Mouse (Mus musculus) hindbrain, embryonic 12.5 days (tissue): ENCODE measurements at regions not wholly inside any gene's neighbourhood (a gene's known extent, or its start where the extent isn't known, plus 50 kb on each side); places are given as distances from the start of the nearest gene placed in this dataset.
"Not testable (repeated sequence)": the region's sequence is repeated elsewhere in the genome, so short reads cannot be mapped to it uniquely, and the experiment has no call there.

Experiments
- ATAC-seq: fragments of 200-750 bp; cut with Nextera tagmentation; 2 replicates; pipeline ENCODE4 v1.8.0; 2017; ENCODE audit warnings: moderate TSS enrichment; ENCODE audit not compliant: low FRiP score
- H3K27ac ChIP-seq: fragments of 300-500 bp; sonication (generic); 2 replicates; pipeline ENCODE4 v1.5.1; 2016; ENCODE audit warnings: mild to moderate bottlenecking
- H3K27me3 ChIP-seq: fragments of 300-500 bp; sonication (generic); 2 replicates; pipeline ENCODE4 v1.6.1; 2016; ENCODE audit warnings: mild to moderate bottlenecking
- H3K36me3 ChIP-seq: fragments of 300-500 bp; sonication (generic); 2 replicates; pipeline ENCODE4 v1.6.1; 2016; ENCODE audit warnings: mild to moderate bottlenecking
- H3K4me1 ChIP-seq: fragments of 300-500 bp; sonication (generic); 2 replicates; pipeline ENCODE4 v1.6.1; 2016
- H3K4me2 ChIP-seq: fragments of 300-500 bp; sonication (generic); replicated peaks from 2 replicates; pipeline ENCODE4 v1.6.1; 2016; ENCODE audit warnings: mild to moderate bottlenecking
- H3K4me3 ChIP-seq: fragments of 300-500 bp; sonication (generic); 2 replicates; pipeline ENCODE4 v1.5.1; 2016; ENCODE audit warnings: mild to moderate bottlenecking
- H3K9ac ChIP-seq: fragments of 300-500 bp; sonication (generic); 2 replicates; pipeline ENCODE4 v1.6.1; 2016; ENCODE audit warnings: mild to moderate bottlenecking, moderate library complexity
- H3K9me3 ChIP-seq: fragments of 300-500 bp; sonication (generic); replicated peaks from 2 replicates; pipeline ENCODE4 v1.6.1; 2016; ENCODE audit warnings: mild to moderate bottlenecking
- WGBS: fragments of 180-500 bp; shearing (Covaris S2); methylation state at CpG from one replicate; pipeline ENCODE4 v1.1.7; 2016; 5-methylcytosine and 5-hydroxymethylcytosine counted together

- no peak for ATAC-seq
- H3K36me3 ChIP-seq, result no peaks in the 10 kb centered on the region
- WGBS, result 47% methylated on average over 10 of the region's 10 CpGs
- H3K4me3 ChIP-seq, result no peak overlapping the region
- no peak overlapping the region for H3K9ac ChIP-seq
- H3K27ac ChIP-seq, result no peak overlapping the region
- no peak overlapping the region for H3K4me2 ChIP-seq
- H3K9me3 ChIP-seq, result no peaks in the 10 kb centered on the region
- peaks cover 24% of the 10 kb centered on the region for H3K4me1 ChIP-seq
- H3K27me3 ChIP-seq, result no peaks in the 10 kb centered on the region
Measured at GRCm38 (mm10) chr12:79984025-79984790, 128.6 kb downstream of the Zfp36l1 start.

- ATAC-seq, result no peak
- Histone ChIP-seq H3K27ac (no peak overlapping the region), H3K36me3 (no peaks in the 10 kb centered on the region), H3K9me3 (no peaks in the 10 kb centered on the region), H3K4me1 (peaks cover 17% of the 10 kb centered on the region), H3K27me3 (no peaks in the 10 kb centered on the region), H3K9ac (no peak overlapping the region), H3K4me3 (no peak overlapping the region), H3K4me2 (no peak overlapping the region)
- WGBS, result 52% methylated on average over 6 of the region's 6 CpGs
Measured at GRCm38 (mm10) chr12:79983232-79983631, 129.6 kb downstream of the Zfp36l1 start.

GRCm38 (mm10) chr12:79982497-79982896, 130.3 kb downstream of the Zfp36l1 start:
- peaks cover 17% of the 10 kb centered on the region for H3K4me1 ChIP-seq
- H3K4me2 ChIP-seq, H3K9me3 ChIP-seq, ATAC-seq, H3K36me3 ChIP-seq, H3K4me3 ChIP-seq, H3K27ac ChIP-seq, H3K27me3 ChIP-seq, H3K9ac ChIP-seq: not testable (repeated sequence)
- 94% methylated on average over 1 of the region's 1 CpGs for WGBS

GRCm38 (mm10) chr12:79980711-79981110, 132.1 kb downstream of the Zfp36l1 start:
- no peaks in the 10 kb centered on the region for H3K9me3 ChIP-seq
- H3K36me3 ChIP-seq, result no peaks in the 10 kb centered on the region
- ATAC-seq, result no peak
- no peak overlapping the region for H3K4me3 ChIP-seq
- H3K9ac ChIP-seq, result no peak overlapping the region
- WGBS, result 90% methylated on average over 4 of the region's 4 CpGs
- no peaks in the 10 kb centered on the region for H3K27me3 ChIP-seq
- peaks cover 13% of the 10 kb centered on the region for H3K4me1 ChIP-seq
- H3K4me2 ChIP-seq, result no peak overlapping the region
- no peak overlapping the region for H3K27ac ChIP-seq

- Histone ChIP-seq H3K36me3 (no peaks in the 10 kb centered on the region), H3K4me2 (no peak overlapping the region), H3K4me1 (peaks cover 12% of the 10 kb centered on the region), H3K9ac (no peak overlapping the region), H3K27me3 (no peaks in the 10 kb centered on the region), H3K27ac (no peak overlapping the region), H3K4me3 (no peak overlapping the region), H3K9me3 (no peaks in the 10 kb centered on the region)
- ATAC-seq, result no peak
- 97% methylated on average over 3 of the region's 3 CpGs for WGBS
Measured at GRCm38 (mm10) chr12:79977136-79977535, 135.7 kb downstream of the Zfp36l1 start.

GRCm38 (mm10) chr12:79975466-79976239, 137.2 kb downstream of the Zfp36l1 start:
- no peak for ATAC-seq
- Histone ChIP-seq H3K36me3 (no peaks in the 10 kb centered on the region), H3K27ac (peak overlapping the region; percentile 52; the same call in 1 of the 2 replicates), H3K4me1 (peaks cover 24% of the 10 kb centered on the region), H3K9me3 (no peaks in the 10 kb centered on the region), H3K4me2 (no peak overlapping the region), H3K9ac (no peak overlapping the region), H3K27me3 (no peaks in the 10 kb centered on the region), H3K4me3 (no peak overlapping the region)
- WGBS, result 51% methylated on average over 9 of the region's 9 CpGs

GRCm38 (mm10) chr12:79975050-79975449, 137.8 kb downstream of the Zfp36l1 start:
- no peak overlapping the region for H3K4me3 ChIP-seq
- 70% methylated on average over 6 of the region's 6 CpGs for WGBS
- no peak overlapping the region for H3K9ac ChIP-seq
- H3K4me2 ChIP-seq, result no peak overlapping the region
- no peaks in the 10 kb centered on the region for H3K9me3 ChIP-seq
- ATAC-seq, result no peak
- H3K4me1 ChIP-seq, result peaks cover 30% of the 10 kb centered on the region
- H3K27me3 ChIP-seq, result no peaks in the 10 kb centered on the region
- no peaks in the 10 kb centered on the region for H3K36me3 ChIP-seq
- H3K27ac ChIP-seq, result peak overlapping the region; percentile 18; the same call in 1 of the 2 replicates

GRCm38 (mm10) chr12:79974530-79974929, 138.3 kb downstream of the Zfp36l1 start:
- WGBS, result 39% methylated on average over 7 of the region's 7 CpGs

GRCm38 (mm10) chr12:79973566-79974230, 139.1 kb downstream of the Zfp36l1 start:
- H3K27me3 ChIP-seq, result no peaks in the 10 kb centered on the region
- H3K4me1 ChIP-seq, result peaks cover 39% of the 10 kb centered on the region
- H3K27ac ChIP-seq, result no peak overlapping the region
- ATAC-seq, result no peak
- H3K4me2 ChIP-seq, result no peak overlapping the region
- H3K4me3 ChIP-seq, result no peak overlapping the region
- no peak overlapping the region for H3K9ac ChIP-seq
- WGBS, result 78% methylated on average over 7 of the region's 7 CpGs
- H3K9me3 ChIP-seq, result no peaks in the 10 kb centered on the region
- no peaks in the 10 kb centered on the region for H3K36me3 ChIP-seq

More at GRCm38 (mm10) chr12:79974530-79974929, 138.3 kb downstream of the Zfp36l1 start:
- no peaks in the 10 kb centered on the region for H3K27me3 ChIP-seq
- H3K4me3 ChIP-seq, result no peak overlapping the region
- H3K9me3 ChIP-seq, result no peaks in the 10 kb centered on the region
- 0 out of 2 replicates have a peak overlapping the region, but pooled peaks have one; percentile 2 for H3K9ac ChIP-seq
- no peak for ATAC-seq
- no peak overlapping the region for H3K4me2 ChIP-seq
- peaks cover 35% of the 10 kb centered on the region for H3K4me1 ChIP-seq
- H3K27ac ChIP-seq, result peak overlapping the region; percentile 40; the same call in 1 of the 2 replicates
- no peaks in the 10 kb centered on the region for H3K36me3 ChIP-seq

- H3K9ac ChIP-seq, result no peak overlapping the region
- H3K9me3 ChIP-seq, result no peaks in the 10 kb centered on the region
- H3K27ac ChIP-seq, result peak overlapping the region; percentile 89
- H3K4me2 ChIP-seq, result no peak overlapping the region
- H3K27me3 ChIP-seq, result no peaks in the 10 kb centered on the region
- no peaks in the 10 kb centered on the region for H3K36me3 ChIP-seq
- WGBS, result 38% methylated on average over 5 of the region's 5 CpGs
- no peak overlapping the region for H3K4me3 ChIP-seq
- H3K4me1 ChIP-seq, result peaks cover 51% of the 10 kb centered on the region
- no peak for ATAC-seq
Measured at GRCm38 (mm10) chr12:79970981-79971390, 141.8 kb downstream of the Zfp36l1 start.

- peak overlapping the region; percentile 89 for H3K27ac ChIP-seq
- H3K9ac ChIP-seq, result no peak overlapping the region
- no peak overlapping the region for H3K4me2 ChIP-seq
- ATAC-seq, result peak; percentile 71
- H3K36me3 ChIP-seq, result no peaks in the 10 kb centered on the region
- H3K4me3 ChIP-seq, result no peak overlapping the region
- peaks cover 53% of the 10 kb centered on the region for H3K4me1 ChIP-seq
- 20% methylated on average over 13 of the region's 13 CpGs for WGBS
- no peaks in the 10 kb centered on the region for H3K9me3 ChIP-seq
- no peaks in the 10 kb centered on the region for H3K27me3 ChIP-seq
Measured at GRCm38 (mm10) chr12:79970227-79970901, 142.4 kb downstream of the Zfp36l1 start.
